Mouse (Mus musculus) limb, embryonic 13.5 days (tissue): ENCODE measurements around the gene Bid. TPM values are rescaled to one million over a fixed set of nuclear protein-coding genes. Genes with fewer than 3 reads are reported as not detected.

Source experiments
- polyA plus RNA-seq: library from polyadenylated mRNA; unstranded; fragments of >200 nt; fragmentation: Nextera tagmentation; extraction: Ambion mirVana; gene quantifications from 2 replicates; pipeline ENCODE4 v1.2.1, GENCODE M21; 2015

The Bid gene
- polyA plus RNA-seq, 1 experiment from 2014 or later = 17.1 TPM

Other genes with a start within 250 kb of the Bid start
- 0.57 and 0.67 TPM in 2 replicates for gene Slc25a18, start 143.3 kb downstream of the Bid start, polyA plus RNA-seq
- 102 and 105 TPM in 2 replicates for gene Atp6v1e1, start 94.1 kb downstream of the Bid start, polyA plus RNA-seq
- 27.0 and 31.3 TPM in 2 replicates for gene Bcl2l13, start 80.6 kb downstream of the Bid start, polyA plus RNA-seq
- 11.0 and 13.2 TPM in 2 replicates for gene Mical3, start 214.1 kb upstream of the Bid start, polyA plus RNA-seq